Mouse (Mus musculus) embryonic facial prominence, embryonic 12.5 days (tissue): ENCODE measurements around the gene Xrn2. TPM values are rescaled to one million over a fixed set of nuclear protein-coding genes. Genes with fewer than 3 reads are reported as not detected.
A peak's percentile ranks its signal among the peaks of the same experiment; 100 is the strongest.
"Not testable (repeated sequence)": the region's sequence is repeated elsewhere in the genome, so short reads cannot be mapped to it uniquely, and the experiment has no call there.

ENCODE experiments used
- ATAC-seq: fragments of 200-750 bp; cut with Nextera tagmentation; 2 replicates; pipeline ENCODE4 v1.8.0; 2017; ENCODE audit not compliant: insufficient number of reproducible peaks, insufficient read depth, low FRiP score, low TSS enrichment
- H3K27ac ChIP-seq: fragments of 300-500 bp; sonication (generic); 2 replicates; pipeline ENCODE4 v1.5.1; 2016; ENCODE audit warnings: mild to moderate bottlenecking
- H3K27me3 ChIP-seq: fragments of 300-500 bp; sonication (generic); 2 replicates; pipeline ENCODE4 v1.6.1; 2016; ENCODE audit warnings: mild to moderate bottlenecking, moderate library complexity
- H3K36me3 ChIP-seq: fragments of 300-500 bp; sonication (generic); 2 replicates; pipeline ENCODE4 v1.6.1; 2016; ENCODE audit warnings: mild to moderate bottlenecking
- H3K4me1 ChIP-seq: fragments of 300-500 bp; sonication (generic); 2 replicates; pipeline ENCODE4 v1.6.1; 2016
- H3K4me2 ChIP-seq: fragments of 300-500 bp; sonication (generic); replicated peaks from 2 replicates; pipeline ENCODE4 v1.6.1; 2016; ENCODE audit warnings: mild to moderate bottlenecking, moderate library complexity
- H3K4me3 ChIP-seq: fragments of 300-500 bp; sonication (generic); 2 replicates; pipeline ENCODE4 v1.5.1; 2016; ENCODE audit warnings: mild to moderate bottlenecking
- H3K9ac ChIP-seq: fragments of 300-500 bp; sonication (generic); 2 replicates; pipeline ENCODE4 v1.6.1; 2016; ENCODE audit warnings: mild to moderate bottlenecking, moderate library complexity
- H3K9me3 ChIP-seq: fragments of 300-500 bp; sonication (generic); 2 replicates; pipeline ENCODE4 v1.6.1; 2016; ENCODE audit warnings: mild to moderate bottlenecking, moderate library complexity
- WGBS: fragments of 180-500 bp; shearing (Covaris S2); methylation state at CpG from one replicate; pipeline ENCODE4 v1.1.7; 2016; 5-methylcytosine and 5-hydroxymethylcytosine counted together
- polyA plus RNA-seq: library from polyadenylated mRNA; unstranded; fragments of >200 nt; fragmentation: Nextera tagmentation; extraction: Ambion mirVana; gene quantifications from 2 replicates; pipeline ENCODE4 v1.2.1, GENCODE M21; 2016

The Xrn2 gene
- polyA plus RNA-seq, 1 experiment from 2014 or later, result 94.0 TPM

- no peak for ATAC-seq
- Histone ChIP-seq H3K36me3 (no peaks in the 10 kb centered on the region), H3K4me1 (peaks cover 17% of the 10 kb centered on the region), H3K27me3 (no peaks in the 10 kb centered on the region), H3K4me2 (peak overlapping the region; percentile 65), H3K27ac (peak overlapping the region; percentile 99), H3K4me3 (peak overlapping the region; percentile 80), H3K9ac (peak overlapping the region; percentile 83), H3K9me3 (no peaks in the 10 kb centered on the region)
- WGBS, result 38% methylated on average over 7 of the region's 7 CpGs
These were observed 614 bp upstream of the Xrn2 start for GRCm38 (mm10) chr2:147012141-147012622.

GRCm38 (mm10) chr2:147013194-147013969 is 586 bp downstream of the Xrn2 start:
- H3K4me1 ChIP-seq, result peaks cover 17% of the 10 kb centered on the region
- H3K9ac ChIP-seq, result peak overlapping the region; percentile 83
- WGBS, result under 1% methylated on average over 58 of the region's 59 CpGs
- peak overlapping the region; percentile 65 for H3K4me2 ChIP-seq
- peak overlapping the region; percentile 80 for H3K4me3 ChIP-seq
- no peaks in the 10 kb centered on the region for H3K36me3 ChIP-seq
- peak overlapping the region; percentile 99 for H3K27ac ChIP-seq
- ATAC-seq, result peak; percentile 94
- H3K27me3 ChIP-seq, result no peaks in the 10 kb centered on the region
- no peaks in the 10 kb centered on the region for H3K9me3 ChIP-seq

- H3K4me2 ChIP-seq, result peak overlapping the region; percentile 65
- WGBS, result 26% methylated on average over 15 of the region's 15 CpGs
- H3K36me3 ChIP-seq, result no peaks in the 10 kb centered on the region
- no peak for ATAC-seq
- no peaks in the 10 kb centered on the region for H3K27me3 ChIP-seq
- H3K9ac ChIP-seq, result peak overlapping the region; percentile 83
- H3K27ac ChIP-seq, result peak overlapping the region; percentile 99
- peak overlapping the region; percentile 80 for H3K4me3 ChIP-seq
- no peaks in the 10 kb centered on the region for H3K9me3 ChIP-seq
- peaks cover 17% of the 10 kb centered on the region for H3K4me1 ChIP-seq
These were observed 1.5 kb downstream of the Xrn2 start for GRCm38 (mm10) chr2:147014101-147014886.

GRCm38 (mm10) chr2:147022041-147022440 is 9.2 kb downstream of the Xrn2 start:
- H3K4me1 ChIP-seq, H3K27me3 ChIP-seq, H3K27ac ChIP-seq, ATAC-seq, H3K4me2 ChIP-seq, H3K9ac ChIP-seq, H3K36me3 ChIP-seq, H3K9me3 ChIP-seq, H3K4me3 ChIP-seq: not testable (repeated sequence)
- WGBS, result 94% methylated on average over 1 of the region's 1 CpGs

- no peak overlapping the region for H3K4me2 ChIP-seq
- no peaks in the 10 kb centered on the region for H3K4me1 ChIP-seq
- peaks cover 10% of the 10 kb centered on the region; the same call in 1 of the 2 replicates for H3K36me3 ChIP-seq
- no peak overlapping the region for H3K9ac ChIP-seq
- 96% methylated on average over 5 of the region's 5 CpGs for WGBS
- no peaks in the 10 kb centered on the region for H3K9me3 ChIP-seq
- H3K27ac ChIP-seq, result no peak overlapping the region
- H3K27me3 ChIP-seq, result no peaks in the 10 kb centered on the region
- no peak for ATAC-seq
- no peak overlapping the region for H3K4me3 ChIP-seq
These were observed 10.3 kb downstream of the Xrn2 start for GRCm38 (mm10) chr2:147023067-147023466.

GRCm38 (mm10) chr2:147023560-147023959 is 10.8 kb downstream of the Xrn2 start:
- Histone ChIP-seq H3K9ac (no peak overlapping the region), H3K27me3 (no peaks in the 10 kb centered on the region), H3K4me2 (no peak overlapping the region), H3K4me3 (no peak overlapping the region), H3K4me1 (no peaks in the 10 kb centered on the region), H3K36me3 (peaks cover 12% of the 10 kb centered on the region; the same call in 1 of the 2 replicates), H3K27ac (no peak overlapping the region), H3K9me3 (no peaks in the 10 kb centered on the region)
- no peak for ATAC-seq
- WGBS, result 88% methylated on average over 4 of the region's 4 CpGs

GRCm38 (mm10) chr2:147033065-147033464 is 20.3 kb downstream of the Xrn2 start:
- Histone ChIP-seq H3K9ac (no peak overlapping the region), H3K4me1 (no peaks in the 10 kb centered on the region), H3K27me3 (no peaks in the 10 kb centered on the region), H3K4me3 (no peak overlapping the region), H3K9me3 (no peaks in the 10 kb centered on the region), H3K36me3 (peaks cover 27% of the 10 kb centered on the region), H3K27ac (no peak overlapping the region), H3K4me2 (no peak overlapping the region)
- ATAC-seq, result no peak
- 61% methylated on average over 2 of the region's 2 CpGs for WGBS

- Histone ChIP-seq H3K4me2 (no peak overlapping the region), H3K27ac (no peak overlapping the region), H3K9ac (no peak overlapping the region), H3K36me3 (peaks cover 13% of the 10 kb centered on the region), H3K4me1 (no peaks in the 10 kb centered on the region), H3K27me3 (no peaks in the 10 kb centered on the region), H3K9me3 (no peaks in the 10 kb centered on the region), H3K4me3 (no peak overlapping the region)
- ATAC-seq, result no peak
- WGBS, result 94% methylated on average over 2 of the region's 2 CpGs
These were observed 23.1 kb downstream of the Xrn2 start for GRCm38 (mm10) chr2:147035864-147036263.

GRCm38 (mm10) chr2:147047051-147047450 is 34.3 kb downstream of the Xrn2 start:
- Histone ChIP-seq H3K27ac (no peak overlapping the region), H3K36me3 (peaks cover 34% of the 10 kb centered on the region), H3K4me1 (no peaks in the 10 kb centered on the region), H3K4me3 (no peak overlapping the region), H3K27me3 (no peaks in the 10 kb centered on the region), H3K9me3 (no peaks in the 10 kb centered on the region), H3K9ac (no peak overlapping the region), H3K4me2 (no peak overlapping the region)
- 91% methylated on average over 3 of the region's 3 CpGs for WGBS
- no peak for ATAC-seq

- H3K4me1 ChIP-seq, result no peaks in the 10 kb centered on the region
- 84% methylated on average over 2 of the region's 2 CpGs for WGBS
- ATAC-seq, result no peak
- no peaks in the 10 kb centered on the region for H3K27me3 ChIP-seq
- H3K9ac ChIP-seq, result no peak overlapping the region
- no peak overlapping the region for H3K27ac ChIP-seq
- H3K4me3 ChIP-seq, result no peak overlapping the region
- no peak overlapping the region for H3K4me2 ChIP-seq
- no peaks in the 10 kb centered on the region for H3K9me3 ChIP-seq
- H3K36me3 ChIP-seq, result peaks cover 44% of the 10 kb centered on the region
These were observed 40.6 kb downstream of the Xrn2 start for GRCm38 (mm10) chr2:147053229-147053892.

- Histone ChIP-seq H3K36me3 (peaks cover 8% of the 10 kb centered on the region), H3K4me3 (no peak overlapping the region), H3K9ac (no peak overlapping the region), H3K4me2 (no peak overlapping the region), H3K4me1 (no peaks in the 10 kb centered on the region), H3K9me3 (no peaks in the 10 kb centered on the region), H3K27me3 (no peaks in the 10 kb centered on the region), H3K27ac (no peak overlapping the region)
- no peak for ATAC-seq
- WGBS, result 91% methylated on average over 1 of the region's 1 CpGs
These were observed 54.9 kb downstream of the Xrn2 start for GRCm38 (mm10) chr2:147067480-147068246.
